Mouse (Mus musculus): ENCODE results near the gene Tspan31. TPM values are rescaled to one million over a fixed set of nuclear protein-coding genes. Genes with fewer than 3 reads are reported as not detected.

Gene Tspan31
- polyA plus RNA-seq (2015; fragmentation: Nextera tagmentation; extraction: Ambion mirVana), result 97.1 and 105 TPM in 2 replicates

DNA sequence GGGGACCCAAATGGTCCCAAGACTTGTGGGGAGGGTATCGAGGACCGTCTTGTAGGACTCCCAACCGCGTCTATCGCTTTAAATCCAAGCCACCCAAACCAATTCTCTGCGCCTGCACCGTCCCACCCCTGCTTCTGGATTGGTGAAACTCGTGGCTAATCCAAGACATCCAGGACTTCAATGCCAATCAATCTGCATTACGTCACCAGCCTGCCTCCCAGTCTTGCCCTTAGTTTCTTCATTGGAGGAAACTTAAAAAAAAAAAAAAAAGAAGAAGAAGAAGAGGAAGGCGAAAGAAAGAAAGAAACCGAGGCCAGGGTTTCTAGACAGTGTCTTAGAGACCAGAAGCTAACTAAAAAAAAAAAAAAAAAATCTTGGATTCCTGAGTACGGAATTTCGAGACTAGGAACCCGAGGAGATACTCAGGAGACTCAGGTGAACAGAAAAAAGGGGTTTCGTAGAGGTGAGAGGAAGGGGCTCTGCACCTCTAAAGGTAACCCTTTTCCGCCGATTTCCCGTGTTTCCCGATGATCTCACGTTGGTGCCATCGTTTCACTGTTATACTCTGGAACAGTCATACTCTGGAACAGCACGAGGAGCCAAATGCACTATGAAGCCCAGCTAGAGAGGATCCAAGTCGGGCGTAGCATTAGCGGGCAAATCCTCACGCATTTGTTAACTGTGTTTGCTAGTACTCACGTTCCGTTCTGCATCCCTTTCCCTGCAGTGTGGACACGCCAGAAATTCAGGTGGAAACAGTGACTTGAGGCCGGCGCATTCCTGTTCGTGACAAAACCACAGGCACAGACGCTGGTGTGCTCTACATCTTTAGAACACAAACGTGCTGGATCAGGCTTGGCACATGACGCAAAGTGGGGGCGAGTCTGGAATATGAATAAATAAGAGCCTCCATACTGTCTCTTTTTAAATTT, at the start of gene Tspan31:
Gene Tspan31 (minus strand): TSS at position 75 of the 932 bp plus-strand sequence.

DNA sequence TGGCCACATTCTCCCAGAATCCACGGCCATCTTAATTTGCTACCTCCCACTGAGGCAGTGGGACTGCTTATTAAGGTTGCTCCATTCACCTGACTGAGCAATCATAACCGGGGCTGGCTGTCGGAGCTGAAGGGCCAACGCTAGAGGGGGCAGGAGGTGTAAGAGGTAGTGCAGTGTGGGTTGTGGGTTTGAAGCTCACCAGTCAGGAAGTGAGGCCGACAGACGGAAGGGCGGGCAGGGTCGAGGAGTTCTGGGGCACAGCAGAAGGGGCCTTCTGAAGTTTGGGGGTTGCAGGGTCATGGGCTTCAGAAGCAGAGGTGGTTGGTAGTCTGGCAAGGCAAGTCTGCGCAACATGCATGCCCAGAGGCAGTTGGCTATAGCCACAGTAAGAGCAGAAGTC, 5.0 kb upstream of the Tspan31 start, which contains the start of gene Agap2:
Gene Agap2 (plus strand): TSS at position 205 of the 400 bp plus-strand sequence.

DNA sequence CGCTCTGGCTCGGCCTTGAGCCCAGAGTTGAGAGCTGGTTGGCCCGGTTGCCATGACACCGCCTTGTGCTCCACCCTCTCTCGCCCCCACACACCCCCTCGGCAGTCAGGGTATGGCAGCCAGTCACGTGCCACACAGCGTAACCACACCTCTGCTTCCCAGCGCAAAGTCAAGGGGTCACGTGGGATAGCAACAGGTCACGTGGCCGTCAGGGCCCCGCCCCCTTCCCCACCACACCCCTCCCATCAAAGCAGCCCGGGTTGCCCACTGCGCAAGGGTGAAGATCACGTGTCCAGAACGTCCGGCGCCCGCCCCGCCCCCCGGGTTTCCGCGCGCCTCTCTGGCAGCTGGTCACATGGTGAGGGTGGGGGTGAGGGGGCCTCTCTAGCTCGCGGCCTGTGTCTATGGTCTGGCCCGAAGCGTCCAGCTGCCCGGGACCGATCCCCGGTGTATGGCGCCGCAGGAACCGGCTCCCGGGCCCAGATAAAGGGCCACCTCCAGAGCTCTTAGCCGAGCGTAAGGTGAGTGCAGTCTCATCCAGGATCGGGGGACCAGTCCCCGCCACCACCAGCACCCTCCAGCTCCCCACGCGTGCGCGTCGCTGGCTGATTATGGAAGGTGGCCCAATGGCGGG, 6.7 kb downstream of the Tspan31 start, which contains the start of gene Cdk4:
Gene Cdk4 (plus strand): TSS at position 296 of the 634 bp plus-strand sequence.

DNA sequence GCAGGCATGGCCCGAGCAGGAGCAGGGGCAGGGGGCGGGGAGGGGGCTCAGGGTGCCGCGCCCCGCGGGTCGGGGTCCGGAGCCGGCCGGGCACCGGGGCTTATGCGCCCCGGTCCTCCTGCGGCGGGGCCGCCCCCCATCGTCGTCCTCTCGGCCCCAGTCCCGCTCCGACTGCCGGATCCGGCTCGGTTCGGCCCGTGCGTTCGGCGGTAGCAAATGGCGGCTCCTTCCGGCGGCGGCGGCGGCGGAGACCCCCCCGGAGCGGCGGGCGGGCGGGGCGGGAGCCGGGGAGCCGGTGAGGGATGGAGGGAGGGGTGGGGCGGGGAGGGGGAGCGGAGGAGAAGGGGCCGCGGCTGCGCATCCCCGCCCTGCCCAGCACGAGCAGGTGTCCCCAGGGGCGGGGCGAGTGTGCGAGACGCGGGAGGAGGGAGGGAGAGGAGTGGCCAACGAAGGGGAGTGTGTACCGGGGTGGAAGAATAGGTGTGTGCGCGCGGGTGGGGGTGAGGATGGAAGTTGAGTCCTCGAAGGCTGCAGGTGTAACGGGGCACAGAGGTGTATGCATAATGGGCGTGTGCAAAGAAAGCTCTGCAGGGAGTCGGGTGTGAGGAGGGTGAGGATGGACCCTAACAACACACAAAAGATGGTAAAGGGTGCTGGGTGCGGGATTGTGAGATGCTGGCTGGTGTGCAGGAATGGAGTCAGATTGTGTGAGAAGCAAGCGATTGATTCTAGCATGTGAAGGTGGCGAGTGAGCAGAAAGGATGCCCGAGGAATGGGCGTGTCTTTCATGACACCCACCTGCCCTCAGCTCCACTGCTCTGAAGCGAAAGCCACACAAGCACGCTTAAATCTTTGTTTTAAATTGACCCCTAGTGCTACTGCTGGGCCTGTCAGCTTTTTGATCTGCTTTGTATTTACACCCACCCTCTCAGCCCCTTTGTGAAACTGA, 9.8 kb downstream of the Tspan31 start, which contains the start of gene March9:
Gene March9 (minus strand): TSS at position 217 of the 949 bp plus-strand sequence.

DNA sequence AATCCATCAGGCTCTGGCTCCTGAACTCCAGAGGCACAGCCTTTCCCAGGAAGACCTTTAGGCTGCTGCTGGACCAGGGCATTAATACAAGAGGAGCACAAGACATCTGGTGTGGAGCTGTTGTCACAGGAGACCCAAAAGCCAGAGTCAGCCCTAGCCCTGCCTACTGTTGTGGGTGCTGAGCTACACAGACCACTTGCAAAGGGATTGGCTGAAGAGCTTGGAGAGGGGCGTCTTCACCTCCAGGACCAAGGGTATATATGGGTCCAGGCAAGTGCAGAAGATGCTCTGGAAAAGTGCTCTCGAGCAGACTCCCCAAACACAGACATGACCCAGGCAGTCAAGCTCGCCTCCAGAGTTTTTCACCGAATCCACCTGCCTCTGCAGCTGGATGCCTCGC, 22.1 kb downstream of the Tspan31 start, which contains the start of gene Cyp27b1:
Gene Cyp27b1 (plus strand): TSS at position 297 of the 400 bp plus-strand sequence.

DNA sequence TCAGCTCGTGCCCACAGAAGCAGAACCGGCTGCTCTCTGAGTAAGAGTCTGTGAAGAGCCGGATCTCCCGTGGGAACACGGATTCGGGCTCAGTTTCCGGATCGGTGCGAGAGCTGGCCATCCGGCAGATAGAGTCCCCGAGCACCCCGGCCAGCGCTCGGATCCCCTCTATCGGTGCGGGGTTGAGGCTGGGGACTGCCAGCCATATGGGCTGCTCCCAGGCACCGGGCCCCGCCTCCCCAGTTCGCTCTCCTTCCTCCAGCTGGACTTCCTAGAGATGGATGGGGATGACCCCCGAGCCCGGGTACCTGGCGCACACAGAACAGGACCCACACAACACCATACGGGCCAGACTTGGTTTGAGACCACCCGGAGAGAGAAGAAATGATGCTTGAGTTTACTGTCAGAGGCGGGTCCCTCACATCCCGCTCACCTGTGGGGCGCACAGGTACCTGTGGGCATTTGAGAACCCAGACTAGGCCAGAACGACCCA, 28.7 kb downstream of the Tspan31 start, which contains the start of the genes Mettl1 and Eef1akmt3:
Gene Mettl1 (plus strand): TSS at position 141 of the 493 bp plus-strand sequence.
Gene Eef1akmt3 (minus strand): TSS at position 240 of the 493 bp plus-strand sequence.

DNA sequence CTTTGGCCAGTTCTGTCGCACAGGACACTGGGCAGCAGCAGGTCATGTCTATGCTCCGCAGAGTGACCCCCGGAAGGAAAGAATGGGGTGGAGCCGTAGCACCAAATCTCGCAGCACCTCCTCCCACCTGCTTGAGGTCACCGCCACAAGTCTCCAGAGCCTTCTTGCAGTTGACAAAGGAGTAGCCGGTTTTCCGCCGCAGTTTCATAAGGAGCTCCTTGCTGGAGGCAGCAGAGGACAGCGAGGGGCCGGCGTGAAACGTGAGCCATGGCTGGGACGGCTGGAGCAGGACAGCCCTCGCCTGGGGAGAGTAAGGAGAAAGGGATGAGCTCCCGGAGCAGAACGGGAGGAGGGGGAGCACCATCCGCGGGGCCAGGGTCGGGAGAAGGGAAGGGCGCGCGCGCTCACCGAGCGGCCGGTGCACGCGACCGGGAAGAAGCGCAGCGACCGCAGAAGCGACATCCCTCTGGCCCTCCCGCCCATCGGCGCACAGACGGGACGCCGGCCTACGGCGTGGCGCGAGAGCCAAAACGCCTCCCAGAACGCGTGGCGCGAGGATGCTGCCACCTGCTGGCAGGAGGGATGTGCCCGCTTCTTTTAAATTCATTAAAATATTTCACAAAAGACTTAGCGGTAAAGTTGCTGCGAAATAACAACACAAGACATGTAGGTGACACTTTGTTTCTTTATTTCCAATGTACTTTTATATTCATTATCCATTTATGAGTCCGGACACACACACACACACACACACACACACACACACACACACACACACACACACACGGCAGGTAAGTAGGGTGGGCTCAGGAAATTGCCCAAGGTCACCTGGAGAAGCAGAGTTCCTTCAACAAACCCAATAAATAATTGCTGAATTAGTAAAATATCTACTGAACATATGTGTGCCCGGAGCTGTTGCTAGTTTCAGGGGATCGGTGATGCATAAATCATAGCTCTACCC, 39.4 kb downstream of the Tspan31 start, which contains the start of gene Tsfm:
Gene Tsfm (minus strand): TSS at position 505 of the 961 bp plus-strand sequence.

Other genes with a start within 250 kb of the Tspan31 start
- 6.6 and 6.8 TPM in 2 replicates for gene Atp23, start 168.9 kb downstream of the Tspan31 start, polyA plus RNA-seq (2015; fragmentation: Nextera tagmentation; extraction: Ambion mirVana)
- 49.0 TPM in 2 replicates for gene Ctdsp2, start 91.5 kb downstream of the Tspan31 start, polyA plus RNA-seq (2015; fragmentation: Nextera tagmentation; extraction: Ambion mirVana)
- gene Avil, start 69.6 kb downstream of the Tspan31 start, polyA plus RNA-seq (2015; fragmentation: Nextera tagmentation; extraction: Ambion mirVana), result 0.22 and 0.30 TPM in 2 replicates
- gene Tsfm, start 39.4 kb downstream of the Tspan31 start, polyA plus RNA-seq (2015; fragmentation: Nextera tagmentation; extraction: Ambion mirVana), result 41.3 and 42.6 TPM in 2 replicates
- gene Mettl1, start 28.9 kb downstream of the Tspan31 start, polyA plus RNA-seq (2015; fragmentation: Nextera tagmentation; extraction: Ambion mirVana), result 32.0 and 32.9 TPM in 2 replicates
- gene Eef1akmt3, start 28.8 kb downstream of the Tspan31 start, polyA plus RNA-seq (2015; fragmentation: Nextera tagmentation; extraction: Ambion mirVana), result 0.50 and 0.82 TPM in 2 replicates
- not detected in 2 replicates for gene Cyp27b1, start 22.0 kb downstream of the Tspan31 start, polyA plus RNA-seq (2015; fragmentation: Nextera tagmentation; extraction: Ambion mirVana)
- 0.29 and 0.46 TPM in 2 replicates for gene March9, start 10.1 kb downstream of the Tspan31 start, polyA plus RNA-seq (2015; fragmentation: Nextera tagmentation; extraction: Ambion mirVana)
- gene Cdk4, start 6.7 kb downstream of the Tspan31 start, polyA plus RNA-seq (2015; fragmentation: Nextera tagmentation; extraction: Ambion mirVana), result 418 and 441 TPM in 2 replicates
- 0.18 TPM in 1 of 2 replicates, not detected in the other for gene Agap2, start 5.0 kb upstream of the Tspan31 start, polyA plus RNA-seq (2015; fragmentation: Nextera tagmentation; extraction: Ambion mirVana)
- gene Os9, start 50.9 kb upstream of the Tspan31 start, polyA plus RNA-seq (2015; fragmentation: Nextera tagmentation; extraction: Ambion mirVana), result 56.6 and 59.5 TPM in 2 replicates
- gene B4galnt1, start 95.0 kb upstream of the Tspan31 start, polyA plus RNA-seq (2015; fragmentation: Nextera tagmentation; extraction: Ambion mirVana), result 7.1 and 8.5 TPM in 2 replicates
- 0.63 and 1.5 TPM in 2 replicates for gene Slc26a10, start 110.4 kb upstream of the Tspan31 start, polyA plus RNA-seq (2015; fragmentation: Nextera tagmentation; extraction: Ambion mirVana)
- gene Arhgef25, start 119.8 kb upstream of the Tspan31 start, polyA plus RNA-seq (2015; fragmentation: Nextera tagmentation; extraction: Ambion mirVana), result 108 and 115 TPM in 2 replicates
- gene Dtx3, start 125.5 kb upstream of the Tspan31 start, polyA plus RNA-seq (2015; fragmentation: Nextera tagmentation; extraction: Ambion mirVana), result 48.2 and 48.6 TPM in 2 replicates
- gene Pip4k2c, start 141.3 kb upstream of the Tspan31 start, polyA plus RNA-seq (2015; fragmentation: Nextera tagmentation; extraction: Ambion mirVana), result 19.6 and 20.3 TPM in 2 replicates
- gene Kif5a, start 193.1 kb upstream of the Tspan31 start, polyA plus RNA-seq (2015; fragmentation: Nextera tagmentation; extraction: Ambion mirVana), result 1.8 and 1.9 TPM in 2 replicates
- gene Dctn2, start 196.1 kb upstream of the Tspan31 start, polyA plus RNA-seq (2015; fragmentation: Nextera tagmentation; extraction: Ambion mirVana), result 145 and 157 TPM in 2 replicates
- gene Mbd6, start 218.8 kb upstream of the Tspan31 start, polyA plus RNA-seq (2015; fragmentation: Nextera tagmentation; extraction: Ambion mirVana), result 8.3 and 9.1 TPM in 2 replicates
- 82.3 and 96.0 TPM in 2 replicates for gene Mars, start 241.5 kb upstream of the Tspan31 start, polyA plus RNA-seq (2015; fragmentation: Nextera tagmentation; extraction: Ambion mirVana)

All from urinary bladder, postnatal 0 days (tissue).